25 mouse cellular contexts compared by ENCODE assay signal in the genomic region with DNA sequence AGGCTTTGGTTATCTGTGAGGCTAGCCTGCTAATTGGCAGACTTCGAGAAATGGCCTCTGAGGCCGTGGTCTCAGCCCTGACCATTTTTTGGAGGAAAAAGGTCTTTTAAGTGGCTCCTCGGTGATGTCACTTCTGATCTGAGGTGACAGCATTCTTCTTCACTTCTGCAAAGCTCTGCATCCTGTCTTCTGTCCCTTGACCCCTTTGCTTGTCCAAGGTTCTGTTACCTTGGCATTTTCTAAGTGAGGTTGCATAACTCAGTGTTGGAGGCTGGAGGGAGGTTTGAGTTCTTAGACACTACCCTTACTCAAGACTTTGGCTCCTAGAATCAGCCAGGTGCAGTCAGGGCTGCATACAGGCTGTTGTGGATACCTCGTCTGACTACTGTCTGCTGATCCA.
A peak's percentile ranks its signal among the peaks of the same experiment; 100 is the strongest.
DNase-seq lines count a peak whose midpoint lies in the region; ATAC-seq and TF ChIP-seq lines count a peak whose summit lies in the region.
"Had no signal": no experiment of that assay in that cellular context is flagged by ENCODE, and none has a peak within 500 bp of the region (broad histone marks: within the 10 kb centered on the region; RNA-seq: fewer than 3 reads in every experiment).

No protein-coding gene starts in this region.

- TF ChIP-seq CTCF in bone marrow macrophage, adult 2 months (IDR thresholded peaks at IDR 0.05; ENCODE audit: low read depth, low read length): no peak
- TF ChIP-seq CTCF in liver, postnatal 0 days (IDR thresholded peaks at IDR 0.05; ENCODE audit: low read depth): no peak

- no peaks in the 10 kb centered on the region for H3K27me3 ChIP-seq in heart, embryonic 10.5 days (ENCODE audit: insufficient read depth, poor library complexity, severe bottlenecking)
- 0 out of 2 replicates have a peak, but pooled peaks cover 5% of the 10 kb centered on the region for H3K27me3 ChIP-seq in liver, embryonic 12.5 days (replicated peaks)
- H3K27me3 ChIP-seq in liver, postnatal 0 days (ENCODE audit: insufficient read depth, low read length): no peaks in the 10 kb centered on the region
- no peaks in the 10 kb centered on the region for H3K27me3 ChIP-seq in forebrain, embryonic 16.5 days (replicated peaks; ENCODE audit: control insufficient read depth, insufficient read depth, low read length)
- H3K27me3 ChIP-seq: embryonic facial prominence, embryonic 12.5 days; forebrain, embryonic 15.5 days; hindbrain, embryonic 12.5 days; intestine, embryonic 15.5 days; limb, embryonic 13.5 days; Patski had no signal

- H3K4me1 ChIP-seq in heart, embryonic 10.5 days: peaks cover 33% of the 10 kb centered on the region
- peaks cover 18% of the 10 kb centered on the region for H3K4me1 ChIP-seq in liver, embryonic 12.5 days
- H3K4me1 ChIP-seq in bone marrow macrophage, adult 2 months (ENCODE audit: control insufficient read depth, insufficient read depth, low read length): peaks cover 45% of the 10 kb centered on the region
- H3K4me1 ChIP-seq in liver, postnatal 0 days (ENCODE audit: insufficient read depth): peaks cover 41% of the 10 kb centered on the region
- no peaks in the 10 kb centered on the region for H3K4me1 ChIP-seq in forebrain, embryonic 16.5 days (replicated peaks; ENCODE audit: control insufficient read depth, insufficient read depth, low read length)
- H3K4me1 ChIP-seq: embryonic facial prominence, embryonic 12.5 days; hindbrain, embryonic 12.5 days; intestine, embryonic 15.5 days; limb, embryonic 13.5 days had no signal

- no peak for TF ChIP-seq EP300 in liver, postnatal 0 days (IDR thresholded peaks at IDR 0.05; ENCODE audit: low read depth)

- peak overlapping the region; percentile 72 for H3K27ac ChIP-seq in heart, embryonic 10.5 days
- peak overlapping the region; percentile 34; the same call in 1 of the 2 replicates for H3K27ac ChIP-seq in liver, embryonic 12.5 days
- H3K27ac ChIP-seq in bone marrow macrophage, adult 2 months (ENCODE audit: insufficient read depth, low read depth, low read length): peak overlapping the region; percentile 81
- H3K27ac ChIP-seq in liver, postnatal 0 days (ENCODE audit: low read depth): peak overlapping the region; percentile 64
- no peak overlapping the region for H3K27ac ChIP-seq in forebrain, embryonic 16.5 days (ENCODE audit: low read length)
- H3K27ac ChIP-seq: embryonic facial prominence, embryonic 12.5 days; forebrain, embryonic 10.5 days; forebrain, embryonic 15.5 days; gastrocnemius, adult 2 months; heart, adult 2 months; hindbrain, embryonic 12.5 days; hindbrain, postnatal 0 days; intestine, embryonic 15.5 days; limb, embryonic 13.5 days had no signal

- H3K36me3 ChIP-seq in heart, embryonic 10.5 days: 0 out of 2 replicates have a peak, but pooled peaks cover 3% of the 10 kb centered on the region
- H3K36me3 ChIP-seq in liver, embryonic 12.5 days: no peaks in the 10 kb centered on the region
- no peaks in the 10 kb centered on the region for H3K36me3 ChIP-seq in liver, postnatal 0 days (replicated peaks; ENCODE audit: insufficient read depth, low read length)
- no peaks in the 10 kb centered on the region for H3K36me3 ChIP-seq in forebrain, embryonic 16.5 days (ENCODE audit: control insufficient read depth, insufficient read depth)
- H3K36me3 ChIP-seq: embryonic facial prominence, embryonic 12.5 days; forebrain, embryonic 10.5 days; forebrain, embryonic 15.5 days; hindbrain, embryonic 12.5 days; intestine, embryonic 15.5 days; limb, embryonic 13.5 days had no signal

- no peak for ATAC-seq in liver, embryonic 12.5 days
- ATAC-seq in liver, postnatal 0 days: no peak
- ATAC-seq in forebrain, embryonic 16.5 days: no peak
- ATAC-seq: forebrain, embryonic 15.5 days; hindbrain, postnatal 0 days; intestine, embryonic 15.5 days; Patski had no signal

- no peak overlapping the region for H3K4me2 ChIP-seq in liver, embryonic 12.5 days
- no peak overlapping the region for H3K4me2 ChIP-seq in liver, postnatal 0 days (ENCODE audit: low read depth, low read length)
- no peak overlapping the region for H3K4me2 ChIP-seq in forebrain, embryonic 16.5 days (ENCODE audit: low read length)
- H3K4me2 ChIP-seq: embryonic facial prominence, embryonic 12.5 days; forebrain, embryonic 15.5 days; hindbrain, embryonic 12.5 days; intestine, embryonic 15.5 days; limb, embryonic 13.5 days had no signal

- H3K9me3 ChIP-seq in heart, embryonic 10.5 days: no peaks in the 10 kb centered on the region
- peaks cover 9% of the 10 kb centered on the region; the same call in 1 of the 2 replicates for H3K9me3 ChIP-seq in liver, embryonic 12.5 days (replicated peaks)
- H3K9me3 ChIP-seq in liver, postnatal 0 days (ENCODE audit: low read length): no peaks in the 10 kb centered on the region
- no peaks in the 10 kb centered on the region for H3K9me3 ChIP-seq in forebrain, embryonic 16.5 days (ENCODE audit: control insufficient read depth, low read length)
- H3K9me3 ChIP-seq: forebrain, embryonic 15.5 days; hindbrain, embryonic 12.5 days; limb, embryonic 13.5 days had no signal

- no peak for TF ChIP-seq POLR2A in bone marrow macrophage, adult 2 months (IDR thresholded peaks at IDR 0.05; ENCODE audit: borderline replicate concordance, low read depth, low read length)

- 75% methylated on average over 4 of the region's 4 CpGs for WGBS in heart, embryonic 10.5 days
- 66% methylated on average over 4 of the region's 4 CpGs for WGBS in liver, embryonic 12.5 days (ENCODE audit: insufficient replicate concordance)
- 73% methylated on average over 4 of the region's 4 CpGs for WGBS in liver, postnatal 0 days (ENCODE audit: insufficient replicate concordance)
- 70% methylated on average over 4 of the region's 4 CpGs for WGBS in forebrain, embryonic 16.5 days

- no peak overlapping the region for H3K9ac ChIP-seq in liver, embryonic 12.5 days
- H3K9ac ChIP-seq in liver, postnatal 0 days (replicated peaks): no peak overlapping the region
- no peak overlapping the region for H3K9ac ChIP-seq in forebrain, embryonic 16.5 days (replicated peaks; ENCODE audit: low read depth, low read length)
- H3K9ac ChIP-seq: embryonic facial prominence, embryonic 12.5 days; forebrain, embryonic 15.5 days; hindbrain, embryonic 12.5 days; intestine, embryonic 15.5 days; limb, embryonic 13.5 days had no signal

- DNase-seq in heart, embryonic 10.5 days (ENCODE audit: low spot score): no peak
- DNase-seq in heart, postnatal 4 days: no peak
- no peak for DNase-seq in liver
- no peak for DNase-seq in liver, postnatal 0 days
- DNase-seq in kidney, postnatal 4 days: no peak
- DNase-seq: cerebellum, adult 18-20 months; cerebellum, postnatal 36 days; embryo, embryonic 11 days; gastrocnemius, adult 2 months; gastrocnemius, postnatal 36 days; kidney, postnatal 14 days; midbrain, embryonic 14.5 days; thymus, postnatal 36 days had no signal

- no peak overlapping the region for H3K4me3 ChIP-seq in heart, embryonic 10.5 days
- no peak overlapping the region for H3K4me3 ChIP-seq in liver, embryonic 12.5 days
- no peak overlapping the region for H3K4me3 ChIP-seq in bone marrow macrophage, adult 2 months (ENCODE audit: insufficient read depth, low read length)
- no peak overlapping the region for H3K4me3 ChIP-seq in liver, postnatal 0 days (ENCODE audit: low read depth, low read length)
- no peak overlapping the region for H3K4me3 ChIP-seq in forebrain, embryonic 16.5 days (replicated peaks; ENCODE audit: low read length)
- H3K4me3 ChIP-seq: embryonic facial prominence, embryonic 12.5 days; forebrain, embryonic 10.5 days; forebrain, embryonic 15.5 days; gastrocnemius, adult 2 months; heart, adult 2 months; hindbrain, embryonic 12.5 days; intestine, embryonic 15.5 days; limb, embryonic 13.5 days had no signal
